Mouse (Mus musculus) ES-E14 (cell line): ENCODE data around the gene Lsm7. TPM values are rescaled to one million over a fixed set of nuclear protein-coding genes. Genes with fewer than 3 reads are reported as not detected.
A peak's percentile ranks its signal among the peaks of the same experiment; 100 is the strongest.

Source experiments
- DNase-seq: peaks from one replicate; pipeline ENCODE4 v3.0.0-alpha.2; 2013; ENCODE audit warnings: low read depth, low spot score
- H3K27ac ChIP-seq: 2 replicates; pipeline ENCODE4 v1.5.1; 2012; ENCODE audit warnings: low read depth, mild to moderate bottlenecking, low read length, moderate library complexity, mixed read lengths; ENCODE audit not compliant: poor library complexity, insufficient read depth, severe bottlenecking
- H3K36me3 ChIP-seq: 2 replicates; pipeline ENCODE4 v1.6.1; 2012; ENCODE audit warnings: mild to moderate bottlenecking, low read length, moderate library complexity, mixed read lengths; ENCODE audit not compliant: control insufficient read depth, poor library complexity, insufficient read depth, severe bottlenecking
- H3K4me1 ChIP-seq, 2 experiments: fragments of 150-350 bp in 1 of 2; sonication (generic) in 1 of 2; 2 replicates each; pipeline ENCODE4 v1.6.1; 2012; ENCODE audit warnings: low read length in 2 of 2, mild to moderate bottlenecking in 1 of 2, mixed read lengths in 1 of 2; ENCODE audit not compliant: control insufficient read depth in 2 of 2, insufficient read depth in 2 of 2, poor library complexity in 1 of 2
- H3K4me3 ChIP-seq, 2 experiments: fragments of 150-350 bp in 1 of 2; sonication (generic) in 1 of 2; 2 replicates each; pipeline ENCODE4 v1.5.1; 2012; ENCODE audit warnings: low read length in 2 of 2, low read depth in 1 of 2, mild to moderate bottlenecking in 1 of 2, mixed read lengths in 1 of 2; ENCODE audit not compliant: insufficient read depth in 1 of 2, poor library complexity in 1 of 2, severe bottlenecking in 1 of 2
- H3K9ac ChIP-seq: 2 replicates; pipeline ENCODE4 v1.6.1; 2012; ENCODE audit warnings: low read depth, mild to moderate bottlenecking, low read length, mixed read lengths; ENCODE audit not compliant: poor library complexity, insufficient read depth, severe bottlenecking
- H3K9me3 ChIP-seq: fragments of 150-350 bp; sonication (generic); 2 replicates; pipeline ENCODE4 v1.6.1; 2012; ENCODE audit warnings: low read depth, mild to moderate bottlenecking, low read length; ENCODE audit not compliant: control insufficient read depth, insufficient read depth
- CHD2 ChIP-seq: IDR thresholded peaks from 2 replicates; pipeline ENCODE4 v1.6.1; 2014; ENCODE audit warnings: mild to moderate bottlenecking, low read depth, low read length, inconsistent platforms
- HCFC1 ChIP-seq: IDR thresholded peaks from 2 replicates; pipeline ENCODE4 v1.6.1; 2012; ENCODE audit warnings: low read length, inconsistent platforms, borderline replicate concordance; ENCODE audit not compliant: insufficient read depth
- MAFK ChIP-seq: IDR thresholded peaks from 2 replicates; pipeline ENCODE4 v1.6.1; 2014; ENCODE audit warnings: mild to moderate bottlenecking, low read depth, low read length, inconsistent platforms; ENCODE audit not compliant: insufficient read depth
- ZC3H11A ChIP-seq: IDR thresholded peaks from 2 replicates; pipeline ENCODE4 v1.6.1; 2012; ENCODE audit warnings: low read depth, mild to moderate bottlenecking, inconsistent platforms, low read length, borderline replicate concordance
- ZNF384 ChIP-seq: IDR thresholded peaks from 2 replicates; pipeline ENCODE4 v1.6.1; 2012; ENCODE audit warnings: low read depth, low read length, inconsistent platforms
- in situ Hi-C, 2 experiments: fragments of 600-800 bp; cut with MboI; formaldehyde crosslinking; loops; one replicate each; pipeline ENCODE4 v1.15.1; 2025; ENCODE audit warnings: low sequenced_read_pairs in 2 of 2, inconsistent platforms in 1 of 2; ENCODE audit not compliant: unreplicated experiment in 2 of 2
- total RNA-seq: library from RNA; depleted of rRNA; stranded (reverse); fragments of 300-350 nt; gene quantifications from 2 replicates; pipeline ENCODE4 v1.2.3, GENCODE M21; 2012

The Lsm7 gene
- total RNA-seq, 1 experiment, result 385 TPM

DNA sequence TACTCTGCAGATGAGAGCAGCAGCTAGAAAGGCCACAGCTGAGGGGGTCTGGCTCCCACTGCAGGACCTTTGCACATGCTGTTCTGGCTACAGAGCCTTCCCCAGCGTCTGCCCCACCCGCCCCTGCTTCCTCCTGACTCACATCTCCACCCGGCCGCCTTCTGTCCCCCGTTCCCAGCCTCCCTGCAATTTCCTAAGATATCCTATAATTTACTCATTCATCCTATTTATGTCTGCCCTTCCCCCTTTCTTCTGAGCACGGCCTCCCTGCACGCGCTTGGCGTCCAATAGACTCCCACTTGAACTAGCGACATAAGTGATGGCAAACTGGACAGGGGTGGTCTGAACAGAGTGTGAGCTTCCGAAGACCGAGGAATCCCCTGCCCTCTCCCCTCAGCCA lies 9.3 kb downstream of the Lsm7 start:
- Histone ChIP-seq H3K9me3 (no peaks in the 10 kb centered on the region), H3K4me3 (no peak overlapping the region), H3K36me3 (no peaks in the 10 kb centered on the region), H3K27ac (no peak overlapping the region), H3K9ac (no peak overlapping the region), H3K4me1 (peaks cover 0 to 5% of the 10 kb centered on the region in 2 experiments; a peak in 1 of 4 replicates)
- in situ Hi-C loops, result no loop called here
- TF ChIP-seq ZNF384 (no peak), ZC3H11A (no peak), MAFK (no peak), HCFC1 (no peak), CHD2 (no peak)
- DNase-seq, result no peak

DNA sequence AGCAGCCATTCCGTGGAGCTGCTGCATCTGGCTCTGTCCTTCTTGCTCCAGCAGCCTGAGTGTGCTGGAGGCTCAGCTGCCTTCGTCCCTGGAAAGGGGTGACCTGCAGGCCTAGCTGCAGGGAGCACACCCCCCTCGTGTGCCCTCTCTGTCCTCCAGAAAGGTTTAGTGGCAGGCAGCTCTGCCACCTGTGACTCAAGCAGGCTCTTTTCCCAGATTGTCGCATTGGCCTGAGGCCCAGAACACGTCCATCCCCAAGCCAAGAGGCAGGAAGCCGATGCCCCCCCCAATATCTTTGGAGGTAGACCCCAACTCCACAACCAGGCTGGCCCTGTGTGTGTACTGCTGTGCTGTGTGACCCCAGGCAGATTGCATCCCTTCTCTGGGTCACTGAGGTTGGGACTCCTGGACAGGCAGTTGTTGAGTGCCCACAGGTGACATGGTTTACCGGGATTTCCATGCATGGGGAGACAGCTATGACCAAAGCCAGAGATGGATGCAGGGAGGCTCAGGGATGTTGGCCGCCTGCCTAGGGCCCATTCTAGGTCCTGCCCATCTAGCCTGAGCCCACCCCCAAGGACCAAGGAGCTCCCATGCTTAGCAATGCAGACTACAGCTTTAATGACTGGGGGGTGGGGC lies 9.8 kb downstream of the Lsm7 start:
- in situ Hi-C loops, result no loop called here
- H3K4me1 ChIP-seq, result peaks cover 0 to 5% of the 10 kb centered on the region in 2 experiments; a peak in 1 of 4 replicates
- TF ChIP-seq ZNF384, result no peak

DNA sequence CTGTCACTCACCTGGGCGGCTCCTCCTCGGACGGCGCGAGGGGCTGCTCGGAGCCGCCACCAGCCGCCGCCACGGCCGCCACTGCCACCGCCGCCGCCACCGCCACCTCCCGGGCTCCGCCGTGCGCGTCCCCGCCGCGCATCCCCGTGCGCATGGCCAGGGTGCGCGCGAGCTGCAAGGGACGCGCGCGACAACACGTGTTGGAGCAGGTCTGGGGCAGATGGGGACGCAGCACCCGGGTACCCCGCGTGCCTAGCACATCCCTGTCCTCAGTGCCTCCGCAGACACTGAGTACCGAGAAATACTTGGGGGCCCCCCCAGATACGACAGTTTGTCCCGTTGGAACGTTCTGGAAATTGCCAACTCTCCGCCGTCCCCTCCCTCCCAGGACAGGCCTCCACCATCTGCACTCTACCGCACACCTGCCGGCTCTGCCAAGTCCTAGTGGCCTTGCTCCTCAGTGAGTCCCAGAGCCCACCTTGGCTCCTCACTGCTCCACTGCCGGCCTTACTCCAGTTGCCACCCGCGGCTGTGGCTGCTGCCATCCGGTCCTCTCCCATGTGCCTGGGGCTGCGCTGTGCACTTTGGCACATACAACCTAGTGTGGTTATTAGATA lies 11.0 kb downstream of the Lsm7 start, which contains the start of gene Lingo3:
TSS of gene Lingo3 (minus strand) at position 109 of the 617 bp plus-strand sequence.
- DNase-seq, result no peak
- H3K36me3 ChIP-seq, result no peaks in the 10 kb centered on the region
- peak within 1 kb of the TSS; percentile 49 for H3K9ac ChIP-seq
- in situ Hi-C loops, result no loop called here
- H3K27ac ChIP-seq, result no peak within 1 kb of the TSS
- peaks cover 0 to 5% of the 10 kb centered on the region in 2 experiments; a peak in 1 of 4 replicates for H3K4me1 ChIP-seq
- TF ChIP-seq ZNF384 (no peak), HCFC1 (no peak), MAFK (no peak), CHD2 (no peak), ZC3H11A (no peak)
- no peaks in the 10 kb centered on the region for H3K9me3 ChIP-seq
- peak within 1 kb of the TSS; percentile 62 to 70 for H3K4me3 ChIP-seq

More for the DNA sequence above, 9.8 kb downstream of the Lsm7 start:
- Histone ChIP-seq H3K4me3 (no peak overlapping the region), H3K36me3 (no peaks in the 10 kb centered on the region), H3K9ac (no peak overlapping the region), H3K27ac (no peak overlapping the region), H3K9me3 (no peaks in the 10 kb centered on the region)
- DNase-seq, result no peak

DNA sequence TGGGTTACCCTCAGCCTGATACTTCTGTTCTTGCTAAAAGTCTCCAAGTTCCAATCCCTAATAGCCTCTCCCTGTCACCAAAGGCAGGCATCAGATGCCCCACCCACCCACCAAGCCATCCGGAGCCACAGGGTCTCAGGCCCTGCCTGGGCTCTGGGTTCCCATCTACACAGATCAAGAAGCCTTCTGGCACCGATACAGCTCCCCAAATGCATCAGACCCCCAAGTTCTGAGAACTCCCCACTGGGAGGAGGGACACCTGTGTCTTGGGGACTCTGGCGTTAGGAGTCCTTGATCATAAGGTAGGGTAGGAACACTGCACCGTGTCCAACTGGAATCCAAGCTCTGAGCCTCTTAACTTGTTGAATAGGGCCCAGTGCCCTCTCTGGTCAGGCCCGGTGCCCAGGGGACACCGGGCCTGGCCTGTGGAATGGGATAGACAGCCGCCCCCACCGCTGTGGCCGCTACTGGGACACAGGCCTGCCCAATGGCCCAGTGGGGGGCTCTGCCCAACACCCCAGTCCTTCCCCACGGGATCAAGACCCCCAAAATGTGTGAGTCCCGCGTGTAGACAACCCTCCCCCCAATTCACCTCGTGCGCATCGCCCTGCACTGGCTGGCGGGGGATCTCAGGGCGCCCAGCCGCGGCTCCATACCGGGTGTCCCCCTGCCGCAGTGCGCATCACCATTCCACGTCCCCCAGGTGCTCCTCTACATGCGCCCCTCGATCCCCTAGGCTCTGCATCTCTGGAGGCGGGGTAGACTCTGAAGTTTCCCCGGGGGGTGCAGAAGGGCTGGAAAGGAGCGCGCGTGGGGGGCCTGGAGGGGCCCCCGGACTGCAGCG lies 11.7 kb downstream of the Lsm7 start:
- no peaks in the 10 kb centered on the region for H3K9me3 ChIP-seq
- H3K4me3 ChIP-seq, result peak overlapping the region; percentile 62 to 70
- TF ChIP-seq ZC3H11A, result no peak
- no peak for TF ChIP-seq MAFK
- TF ChIP-seq CHD2, result no peak
- no peak for TF ChIP-seq ZNF384
- TF ChIP-seq HCFC1, result no peak
- peak overlapping the region; percentile 49 for H3K9ac ChIP-seq
- H3K4me1 ChIP-seq, result peaks cover 0 to 5% of the 10 kb centered on the region in 2 experiments; a peak in 1 of 4 replicates
- in situ Hi-C loops, result no loop called here
- no peak for DNase-seq
- no peaks in the 10 kb centered on the region for H3K36me3 ChIP-seq
- no peak overlapping the region for H3K27ac ChIP-seq
